Mouse (Mus musculus): ENCODE measurements around the gene Gp1ba. TPM values are rescaled to one million over a fixed set of nuclear protein-coding genes. Genes with fewer than 3 reads are reported as not detected.

Gp1ba gene
- total and polyA plus RNA-seq, 2 experiments from 2014 or later, result 0.16 TPM; not detected in 1

- Histone ChIP-seq H3K9ac (replicated peaks; ENCODE audit: low read length, poor library complexity, severe bottlenecking) (no peak overlapping the region), H3K4me1 (ENCODE audit: insufficient read depth, low read length) (0 out of 2 replicates have a peak, but pooled peaks cover 6% of the 10 kb centered on the region), H3K9me3 (ENCODE audit: low read length) (no peaks in the 10 kb centered on the region), H3K36me3 (ENCODE audit: insufficient read depth, low read length) (peaks cover 37% of the 10 kb centered on the region), H3K27ac (ENCODE audit: low read depth, low read length) (no peak overlapping the region), H3K27me3 (ENCODE audit: insufficient read depth, low read length) (no peaks in the 10 kb centered on the region), H3K4me3 (ENCODE audit: low read depth, low read length) (no peak overlapping the region), H3K4me2 (ENCODE audit: low read depth, low read length, poor library complexity, severe bottlenecking) (no peak overlapping the region)
- 46% methylated on average over 6 of the region's 6 CpGs for WGBS
- no peak for TF ChIP-seq CTCF (IDR thresholded peaks at IDR 0.05)
- DNase-seq (ENCODE audit: low spot score), result no peak
- ATAC-seq (ENCODE audit: low FRiP score), result no peak
These were observed 35.1 kb downstream of the Gp1ba start for GRCm38 (mm10) chr11:70674014-70674413.

GRCm38 (mm10) chr11:70674501-70674900, 35.6 kb downstream of the Gp1ba start:
- Histone ChIP-seq H3K4me2 (ENCODE audit: low read depth, low read length, poor library complexity, severe bottlenecking) (no peak overlapping the region), H3K9me3 (ENCODE audit: low read length) (no peaks in the 10 kb centered on the region), H3K27me3 (ENCODE audit: insufficient read depth, low read length) (no peaks in the 10 kb centered on the region), H3K27ac (ENCODE audit: low read depth, low read length) (no peak overlapping the region), H3K4me3 (ENCODE audit: low read depth, low read length) (no peak overlapping the region), H3K36me3 (ENCODE audit: insufficient read depth, low read length) (peaks cover 41% of the 10 kb centered on the region), H3K4me1 (ENCODE audit: insufficient read depth, low read length) (0 out of 2 replicates have a peak, but pooled peaks cover 6% of the 10 kb centered on the region), H3K9ac (replicated peaks; ENCODE audit: low read length, poor library complexity, severe bottlenecking) (no peak overlapping the region)
- DNase-seq (ENCODE audit: low spot score) (no peak), ATAC-seq (ENCODE audit: low FRiP score) (no peak)
- no peak for TF ChIP-seq CTCF (IDR thresholded peaks at IDR 0.05)
- 71% methylated on average over 11 of the region's 11 CpGs for WGBS

DNA sequence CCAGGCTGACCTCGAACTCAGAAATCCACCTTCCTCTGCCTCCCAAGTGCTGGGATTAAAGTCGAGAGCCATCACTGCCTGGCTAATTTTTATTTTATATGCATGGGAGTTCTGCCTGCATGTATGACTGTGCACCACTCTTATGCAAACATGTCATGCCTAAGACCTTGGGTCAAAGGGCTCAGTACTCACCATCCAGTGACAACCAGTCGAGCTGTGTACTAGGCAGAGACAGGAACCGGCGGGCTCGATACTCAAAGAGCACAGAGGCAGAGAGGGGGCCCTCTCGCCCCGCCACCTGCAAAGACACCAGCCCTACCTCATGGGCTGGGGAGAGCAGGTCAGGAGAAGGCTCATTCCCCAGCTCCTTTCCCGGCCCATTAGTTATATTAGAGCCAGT, 39.2 kb downstream of the Gp1ba start:
- no peak for DNase-seq (ENCODE audit: low spot score)
- Histone ChIP-seq H3K27ac (ENCODE audit: low read depth, low read length) (no peak overlapping the region), H3K4me1 (ENCODE audit: insufficient read depth, low read length) (no peaks in the 10 kb centered on the region), H3K4me2 (ENCODE audit: low read depth, low read length, poor library complexity, severe bottlenecking) (no peak overlapping the region), H3K9me3 (ENCODE audit: low read length) (no peaks in the 10 kb centered on the region), H3K4me3 (ENCODE audit: low read depth, low read length) (no peak overlapping the region), H3K9ac (replicated peaks; ENCODE audit: low read length, poor library complexity, severe bottlenecking) (no peak overlapping the region), H3K36me3 (ENCODE audit: insufficient read depth, low read length) (peaks cover 56% of the 10 kb centered on the region), H3K27me3 (ENCODE audit: insufficient read depth, low read length) (no peaks in the 10 kb centered on the region)
- 88% methylated on average over 9 of the region's 9 CpGs for WGBS
- no peak for ATAC-seq (ENCODE audit: low FRiP score)
- no peak for TF ChIP-seq CTCF (IDR thresholded peaks at IDR 0.05)

- no peak for ATAC-seq (ENCODE audit: low FRiP score)
These were observed 39.7 kb downstream of the Gp1ba start for GRCm38 (mm10) chr11:70678576-70678975.

GRCm38 (mm10) chr11:70679361-70679760, 40.4 kb downstream of the Gp1ba start:
- Histone ChIP-seq H3K27me3 (ENCODE audit: insufficient read depth, low read length) (no peaks in the 10 kb centered on the region), H3K9ac (replicated peaks; ENCODE audit: low read length, poor library complexity, severe bottlenecking) (no peak overlapping the region), H3K36me3 (ENCODE audit: insufficient read depth, low read length) (peaks cover 61% of the 10 kb centered on the region), H3K9me3 (ENCODE audit: low read length) (no peaks in the 10 kb centered on the region), H3K4me1 (ENCODE audit: insufficient read depth, low read length) (no peaks in the 10 kb centered on the region), H3K27ac (ENCODE audit: low read depth, low read length) (no peak overlapping the region), H3K4me2 (ENCODE audit: low read depth, low read length, poor library complexity, severe bottlenecking) (no peak overlapping the region), H3K4me3 (ENCODE audit: low read depth, low read length) (no peak overlapping the region)
- WGBS, result 95% methylated on average over 8 of the region's 8 CpGs
- no peak for TF ChIP-seq CTCF (IDR thresholded peaks at IDR 0.05)
- ATAC-seq (ENCODE audit: low FRiP score) (no peak), DNase-seq (ENCODE audit: low spot score) (no peak)

More at GRCm38 (mm10) chr11:70678576-70678975, 39.7 kb downstream of the Gp1ba start:
- no peaks in the 10 kb centered on the region for H3K4me1 ChIP-seq (ENCODE audit: insufficient read depth, low read length)
- H3K27me3 ChIP-seq (ENCODE audit: insufficient read depth, low read length), result no peaks in the 10 kb centered on the region
- no peak for DNase-seq (ENCODE audit: low spot score)
- WGBS, result 76% methylated on average over 2 of the region's 2 CpGs
- H3K36me3 ChIP-seq (ENCODE audit: insufficient read depth, low read length), result peaks cover 60% of the 10 kb centered on the region
- no peak overlapping the region for H3K9ac ChIP-seq (replicated peaks; ENCODE audit: low read length, poor library complexity, severe bottlenecking)
- H3K4me3 ChIP-seq (ENCODE audit: low read depth, low read length), result no peak overlapping the region
- H3K9me3 ChIP-seq (ENCODE audit: low read length), result no peaks in the 10 kb centered on the region
- no peak overlapping the region for H3K27ac ChIP-seq (ENCODE audit: low read depth, low read length)
- no peak overlapping the region for H3K4me2 ChIP-seq (ENCODE audit: low read depth, low read length, poor library complexity, severe bottlenecking)
- TF ChIP-seq CTCF (IDR thresholded peaks at IDR 0.05), result no peak

- no peak for DNase-seq (ENCODE audit: low spot score)
- H3K9ac ChIP-seq (replicated peaks; ENCODE audit: low read length, poor library complexity, severe bottlenecking), result no peak overlapping the region
- no peak overlapping the region for H3K4me3 ChIP-seq (ENCODE audit: low read depth, low read length)
- ATAC-seq (ENCODE audit: low FRiP score), result no peak
- no peaks in the 10 kb centered on the region for H3K9me3 ChIP-seq (ENCODE audit: low read length)
- no peaks in the 10 kb centered on the region for H3K27me3 ChIP-seq (ENCODE audit: insufficient read depth, low read length)
- H3K27ac ChIP-seq (ENCODE audit: low read depth, low read length), result no peak overlapping the region
- 91% methylated on average over 8 of the region's 8 CpGs for WGBS
- H3K36me3 ChIP-seq (ENCODE audit: insufficient read depth, low read length), result peaks cover 64% of the 10 kb centered on the region
- no peaks in the 10 kb centered on the region for H3K4me1 ChIP-seq (ENCODE audit: insufficient read depth, low read length)
- H3K4me2 ChIP-seq (ENCODE audit: low read depth, low read length, poor library complexity, severe bottlenecking), result no peak overlapping the region
- TF ChIP-seq CTCF (IDR thresholded peaks at IDR 0.05), result no peak
These were observed 41.0 kb downstream of the Gp1ba start for GRCm38 (mm10) chr11:70679894-70680293.
